ENCODE assay signal across 8 mouse cellular contexts in genomic region chr4:128727019-128727720, GRCm38 (mm10). TPM values are rescaled to one million over a fixed set of nuclear protein-coding genes. Genes with fewer than 3 reads are reported as not detected.
DNase-seq lines count a peak whose midpoint lies in the region; ATAC-seq and TF ChIP-seq lines count a peak whose summit lies in the region.

No protein-coding gene starts in this region.

- no peaks in the 10 kb centered on the region for H3K27me3 ChIP-seq in ES-Bruce4 (ENCODE audit: control insufficient read depth, insufficient read depth, low read length, poor library complexity, severe bottlenecking)
- no peaks in the 10 kb centered on the region for H3K27me3 ChIP-seq in forebrain, embryonic 15.5 days
- H3K27me3 ChIP-seq in lung, embryonic 16.5 days (ENCODE audit: control insufficient read depth, insufficient read depth, low read depth, low read length): no peaks in the 10 kb centered on the region

- H3K9me3 ChIP-seq in ES-Bruce4 (replicated peaks; ENCODE audit: control insufficient read depth, insufficient read depth, low read length, poor library complexity, severe bottlenecking): no peaks in the 10 kb centered on the region
- no peaks in the 10 kb centered on the region for H3K9me3 ChIP-seq in forebrain, embryonic 15.5 days
- no peaks in the 10 kb centered on the region for H3K9me3 ChIP-seq in lung, embryonic 16.5 days (ENCODE audit: control insufficient read depth, low read length)

- TF ChIP-seq EP300 in ES-Bruce4 (IDR thresholded peaks at IDR 0.05; ENCODE audit: insufficient read depth, low read depth, low read length): no peak

- no peak for TF ChIP-seq CTCF in ES-Bruce4 (IDR thresholded peaks at IDR 0.05; ENCODE audit: low read depth, low read length)

- peak overlapping the region; percentile 77 for H3K4me2 ChIP-seq in forebrain, embryonic 15.5 days (replicated peaks)
- peak overlapping the region; percentile 69 for H3K4me2 ChIP-seq in lung, embryonic 16.5 days (ENCODE audit: low read depth, low read length)

- no peak overlapping the region for H3K27ac ChIP-seq in ES-Bruce4 (ENCODE audit: insufficient read depth, low read length)
- H3K27ac ChIP-seq in forebrain, embryonic 15.5 days (replicated peaks): peak overlapping the region; percentile 93
- peak overlapping the region; percentile 91 for H3K27ac ChIP-seq in lung, embryonic 16.5 days (ENCODE audit: low read length)

- no peaks in the 10 kb centered on the region for H3K4me1 ChIP-seq in ES-Bruce4 (ENCODE audit: control insufficient read depth, insufficient read depth, low read length)
- peaks cover 56% of the 10 kb centered on the region for H3K4me1 ChIP-seq in forebrain, embryonic 15.5 days
- peaks cover 34% of the 10 kb centered on the region for H3K4me1 ChIP-seq in lung, embryonic 16.5 days (replicated peaks; ENCODE audit: control insufficient read depth, insufficient read depth, low read length)

- intact Hi-C loops in heart, postnatal 36 days (cut with DNase I): no loop called here

- 2% methylated on average over 58 of the region's 68 CpGs for WGBS in forebrain, embryonic 15.5 days
- 4% methylated on average over 42 of the region's 68 CpGs for WGBS in lung, embryonic 16.5 days

- peak; percentile 83 for DNase-seq in cerebellum, adult 11 months
- peak; percentile 89 to 90 for DNase-seq in heart, postnatal 36 days
- peak; percentile 80 for DNase-seq in layer of hippocampus, adult 9-11 months
- peak; percentile 54 for DNase-seq in ovary, postnatal 10 days (ENCODE audit: low spot score)
- peak; percentile 93 for DNase-seq in thymus, postnatal 14 days

- no peak for TF ChIP-seq POLR2A in ES-Bruce4 (IDR thresholded peaks at IDR 0.05; ENCODE audit: insufficient read depth, low read length)

- peak overlapping the region; percentile 94 for H3K9ac ChIP-seq in ES-Bruce4 (ENCODE audit: low read depth, poor library complexity, severe bottlenecking)
- H3K9ac ChIP-seq in forebrain, embryonic 15.5 days (replicated peaks): peak overlapping the region; percentile 100
- H3K9ac ChIP-seq in lung, embryonic 16.5 days (ENCODE audit: low read length): peak overlapping the region; percentile 98

- H3K4me3 ChIP-seq in ES-Bruce4 (ENCODE audit: low read depth, low read length): peak overlapping the region; percentile 91
- peak overlapping the region; percentile 75 for H3K4me3 ChIP-seq in forebrain, embryonic 15.5 days
- peak overlapping the region; percentile 93 for H3K4me3 ChIP-seq in lung, embryonic 16.5 days (ENCODE audit: low read length)

- no peaks in the 10 kb centered on the region for H3K36me3 ChIP-seq in ES-Bruce4 (ENCODE audit: control insufficient read depth, insufficient read depth, low read length, poor library complexity, severe bottlenecking)
- H3K36me3 ChIP-seq in forebrain, embryonic 15.5 days: 0 out of 2 replicates have a peak, but pooled peaks cover 3% of the 10 kb centered on the region
- H3K36me3 ChIP-seq in lung, embryonic 16.5 days (ENCODE audit: control insufficient read depth, insufficient read depth, low read length): no peaks in the 10 kb centered on the region; the same call in 1 of the 2 replicates

- ATAC-seq in forebrain, embryonic 15.5 days (replicated peaks): peak; percentile 88
- ATAC-seq in lung, embryonic 16.5 days (ENCODE audit: low read depth): peak; percentile 93

RNA-seq across cellular contexts. Expression of gene A3galt2, which starts 28.0 kb away (rescaled TPM):
- polyA plus RNA-seq in ES-Bruce4 (2011; ENCODE audit: insufficient read depth, insufficient read length, low read depth, missing spikeins): not detected in 2 replicates
- polyA plus RNA-seq in forebrain, embryonic 15.5 days (2015; fragmentation: Nextera tagmentation; extraction: Ambion mirVana): 0.45 and 0.61 TPM in 2 replicates
- total RNA-seq in heart, postnatal 36 days (2021): under 1 TPM in 1 of 2 experiments, not detected in 1; 0.08 TPM
- polyA plus RNA-seq in lung, embryonic 16.5 days (2015; fragmentation: Nextera tagmentation; extraction: Ambion mirVana): 0.16 and 0.30 TPM in 2 replicates
